Mouse (Mus musculus) ovary, adult 18-20 months (tissue): ENCODE results near the gene Creb3.
"Not testable (repeated sequence)": the region's sequence is repeated elsewhere in the genome, so short reads cannot be mapped to it uniquely, and the experiment has no call there.

Experiments used
- DNase-seq: peaks from one replicate; pipeline ENCODE4 v3.0.0; 2022; ENCODE audit warnings: low spot score, mixed read lengths

Gene Creb3

DNA sequence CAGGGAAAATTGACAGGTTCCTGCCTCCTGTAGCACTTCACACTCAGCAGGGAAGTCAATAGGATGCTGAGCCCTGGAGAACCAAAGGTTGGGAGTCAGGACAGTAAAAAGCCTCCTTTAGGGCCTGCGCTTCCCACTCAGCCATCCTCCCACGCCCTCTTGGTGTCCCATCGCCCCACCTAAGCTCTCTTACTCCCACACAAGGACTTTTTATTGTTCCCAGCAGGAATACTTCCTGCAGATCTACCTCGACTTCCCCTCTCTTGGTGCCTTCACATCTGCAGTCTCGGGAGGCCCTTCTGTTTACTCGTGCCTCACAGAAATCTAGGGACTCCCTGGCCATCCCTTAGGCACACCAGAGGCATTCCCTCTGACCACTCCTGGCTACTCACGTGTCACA is 21.3 kb downstream of the Creb3 start:
- DNase-seq, result no peak

DNA sequence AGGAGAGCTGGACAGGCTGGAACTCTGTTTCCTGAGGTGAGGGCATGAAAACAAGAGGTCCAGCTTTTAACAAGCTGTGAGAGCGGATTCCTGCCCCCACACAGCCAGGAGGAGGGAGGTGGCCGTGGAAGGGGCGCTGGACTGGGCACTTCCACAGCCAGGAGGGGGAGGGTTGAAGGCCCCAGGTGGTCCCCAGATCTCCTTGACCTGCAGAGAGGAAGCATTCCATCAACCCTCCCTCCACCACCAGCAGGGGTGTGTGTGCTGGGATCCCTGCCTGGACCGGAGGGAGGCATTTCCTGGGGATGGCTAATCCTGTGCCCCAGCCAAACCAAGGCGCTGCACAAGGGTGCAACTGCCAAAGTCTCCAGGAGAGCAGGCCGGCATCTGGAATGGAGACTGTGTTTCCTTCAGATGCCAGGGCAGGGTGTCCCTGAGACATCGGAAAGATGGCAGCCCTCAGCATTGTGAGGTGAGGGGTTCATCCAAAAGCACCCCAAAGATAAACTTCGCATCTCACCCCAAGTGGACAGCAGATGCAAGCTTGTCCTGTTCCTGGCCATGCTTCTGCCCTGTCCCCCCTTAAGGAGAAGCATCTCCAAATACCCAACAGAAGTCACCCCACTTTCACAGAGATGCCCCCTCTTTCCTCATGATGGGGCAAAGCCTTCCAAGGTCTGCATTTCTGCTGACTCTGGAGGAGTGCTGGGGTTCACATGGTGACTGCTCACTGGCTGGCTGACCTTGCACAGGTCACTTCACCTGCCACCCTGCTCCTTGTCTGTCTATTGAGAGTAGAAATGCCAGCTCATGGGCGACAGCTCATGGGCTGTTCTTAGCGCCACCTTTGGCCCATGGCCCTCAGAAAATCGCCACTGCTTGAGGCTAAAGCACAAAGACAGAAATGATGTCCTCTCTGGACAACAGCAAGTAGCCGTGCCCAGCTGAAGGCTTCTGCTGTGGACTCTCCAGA is 22.6 kb downstream of the Creb3 start, which contains the start of gene Msmp:
Gene Msmp (minus strand): TSS at position 51 of the 973 bp plus-strand sequence.
- no peak for DNase-seq

DNA sequence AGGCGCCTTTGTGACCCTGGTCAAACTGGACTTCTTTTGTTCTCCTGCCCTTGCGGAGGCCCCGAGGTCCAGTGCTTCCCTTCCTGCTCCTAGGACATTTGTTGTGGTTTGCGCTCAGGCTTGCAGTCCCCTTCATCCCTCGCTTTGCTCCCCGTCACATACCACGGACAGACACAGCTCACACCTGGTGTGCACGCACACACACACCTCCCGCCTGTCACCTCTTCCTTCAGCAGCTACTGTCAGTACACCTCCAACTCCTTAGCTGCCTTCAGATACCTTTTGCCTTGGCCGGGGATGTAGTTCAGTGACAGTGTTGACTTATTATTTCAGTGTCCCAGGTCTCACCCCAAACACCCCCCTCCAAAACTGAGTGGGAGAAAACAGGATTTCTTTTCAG is 23.6 kb downstream of the Creb3 start:
- no peak for DNase-seq

DNA sequence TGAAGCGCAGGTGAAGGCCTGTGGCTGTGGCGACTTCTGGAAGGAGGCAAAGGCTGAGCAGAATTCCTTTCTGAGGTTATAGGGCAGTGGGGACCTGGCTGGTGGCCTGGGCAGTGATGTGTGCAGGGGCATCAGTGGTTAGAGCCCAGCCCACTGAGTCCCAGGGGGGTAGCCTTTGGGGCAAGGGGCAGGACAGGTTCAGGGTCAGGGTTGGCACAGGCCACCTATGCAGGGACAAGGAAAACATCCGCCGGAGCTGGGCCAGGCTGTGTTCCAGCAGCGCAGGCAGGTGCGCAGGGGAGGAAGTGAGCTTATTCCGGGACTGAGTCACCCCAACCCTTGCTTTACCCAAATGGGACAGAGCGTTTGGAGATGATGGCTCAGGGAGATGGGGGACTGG is 24.3 kb downstream of the Creb3 start:
- no peak for DNase-seq

DNA sequence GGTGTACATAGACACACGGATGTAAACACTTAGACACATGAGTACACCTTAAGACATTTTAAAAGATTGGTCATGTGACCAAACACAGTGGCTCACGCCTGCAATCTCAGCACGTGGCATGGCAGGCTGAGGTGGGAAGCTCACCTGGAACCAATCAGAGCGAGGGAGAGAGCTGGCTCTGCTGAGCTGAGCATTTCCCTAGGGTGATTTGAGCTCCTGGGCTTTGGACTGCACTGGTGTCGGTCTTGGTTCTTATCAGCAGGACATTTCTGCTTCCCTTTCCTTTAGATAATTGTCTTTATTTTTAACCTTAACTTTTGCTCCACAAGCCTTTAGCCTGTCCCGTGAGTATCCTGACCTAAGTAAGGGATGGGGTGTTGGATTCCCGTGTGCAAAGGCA is 25.5 kb downstream of the Creb3 start:
- no peak for DNase-seq

DNA sequence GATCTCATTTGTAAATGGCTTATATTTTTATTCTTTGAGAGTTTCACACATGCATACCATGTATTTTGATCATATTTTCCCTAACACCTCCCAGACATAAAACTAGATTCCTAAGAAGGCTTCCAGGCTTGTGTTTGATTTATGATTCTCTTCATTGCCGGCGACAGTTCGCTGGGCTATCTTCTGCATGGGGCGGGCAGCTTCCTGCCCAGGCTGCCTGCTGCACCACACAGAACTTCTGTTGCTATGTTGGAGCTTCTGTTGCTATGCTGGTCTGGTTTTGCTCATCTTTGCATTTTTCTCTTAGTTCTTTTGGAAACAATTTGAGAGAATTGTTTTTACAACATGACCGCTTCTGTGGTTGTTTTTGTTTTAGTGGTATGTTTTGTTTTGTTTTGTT is 29.4 kb downstream of the Creb3 start:
- no peak for DNase-seq

DNA sequence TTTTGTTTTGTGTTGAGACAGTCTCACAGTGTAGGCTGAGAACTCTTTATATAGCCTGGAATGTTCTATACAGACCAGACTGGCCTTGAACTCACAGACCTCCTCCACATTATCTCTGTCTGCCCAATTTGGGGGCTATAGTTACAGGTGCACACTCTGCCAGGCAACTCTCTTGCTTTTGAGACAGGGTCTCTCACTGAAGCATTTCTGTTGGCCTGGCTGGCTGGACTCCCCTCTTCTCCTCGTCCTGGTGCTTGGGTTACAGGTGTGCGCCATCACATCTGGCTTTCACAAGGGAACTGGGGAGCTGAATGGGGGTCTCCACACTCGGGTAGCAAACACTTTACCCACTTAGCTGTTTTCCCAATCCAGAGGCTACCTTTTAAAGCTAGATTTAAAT is 29.8 kb downstream of the Creb3 start:
- DNase-seq, result no peak

DNA sequence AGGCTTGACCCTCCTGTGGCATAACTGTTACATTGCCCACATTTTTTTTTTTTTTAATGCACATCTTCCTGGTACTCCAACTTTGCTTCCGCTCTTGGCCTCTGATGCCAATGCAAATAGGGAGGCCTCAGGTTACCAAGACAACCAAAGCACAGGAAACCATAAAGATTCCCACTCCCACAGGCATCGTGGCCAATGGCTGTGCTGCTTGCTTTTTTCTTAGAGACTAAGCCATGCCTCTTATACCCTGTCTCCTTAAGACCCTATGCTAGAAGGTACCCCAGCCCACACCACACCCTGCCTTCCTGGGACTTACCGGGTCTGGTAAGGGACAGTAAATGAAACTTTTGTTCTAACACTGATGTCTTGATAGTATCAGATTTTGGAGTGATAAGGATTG is 31.3 kb downstream of the Creb3 start:
- no peak for DNase-seq

DNA sequence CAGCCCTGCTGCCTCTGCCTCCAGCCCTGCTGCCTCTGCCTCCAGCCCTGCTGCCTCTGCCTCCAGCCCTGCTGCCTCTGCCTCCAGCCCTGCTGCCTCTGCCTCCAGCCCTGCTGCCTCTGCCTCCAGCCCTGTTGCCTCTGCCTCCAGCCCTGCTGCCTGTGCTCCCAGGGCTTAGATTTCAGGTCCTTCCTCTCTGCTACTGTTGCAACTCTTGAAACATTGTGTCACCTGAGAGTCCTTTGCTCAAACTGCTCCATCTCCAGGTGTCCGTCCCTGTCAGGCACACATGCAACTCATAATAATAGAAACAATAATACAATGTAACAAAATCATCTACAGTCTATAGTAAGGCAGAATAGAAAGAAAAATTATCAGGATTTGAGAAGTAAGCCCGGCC is 34.5 kb downstream of the Creb3 start:
- not testable (repeated sequence) for DNase-seq

DNA sequence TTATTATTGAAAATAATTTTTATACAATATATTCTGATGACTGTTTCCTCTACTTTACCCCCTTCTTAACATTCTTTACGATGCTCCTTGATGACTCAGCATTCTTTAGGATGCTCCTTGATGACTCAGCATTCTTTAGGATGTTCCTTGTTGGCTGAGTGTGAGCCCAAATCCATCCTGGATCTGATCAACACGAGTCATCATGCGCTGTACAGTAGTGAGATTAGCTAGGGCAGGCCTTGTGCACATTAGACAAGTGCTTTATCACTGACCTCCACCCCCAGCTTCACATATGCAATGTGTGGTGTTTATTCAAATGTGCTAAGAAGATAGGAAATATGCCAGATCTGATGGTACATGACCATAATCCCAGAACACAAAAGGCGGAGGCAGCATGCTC is 36.1 kb downstream of the Creb3 start:
- DNase-seq, result no peak

DNA sequence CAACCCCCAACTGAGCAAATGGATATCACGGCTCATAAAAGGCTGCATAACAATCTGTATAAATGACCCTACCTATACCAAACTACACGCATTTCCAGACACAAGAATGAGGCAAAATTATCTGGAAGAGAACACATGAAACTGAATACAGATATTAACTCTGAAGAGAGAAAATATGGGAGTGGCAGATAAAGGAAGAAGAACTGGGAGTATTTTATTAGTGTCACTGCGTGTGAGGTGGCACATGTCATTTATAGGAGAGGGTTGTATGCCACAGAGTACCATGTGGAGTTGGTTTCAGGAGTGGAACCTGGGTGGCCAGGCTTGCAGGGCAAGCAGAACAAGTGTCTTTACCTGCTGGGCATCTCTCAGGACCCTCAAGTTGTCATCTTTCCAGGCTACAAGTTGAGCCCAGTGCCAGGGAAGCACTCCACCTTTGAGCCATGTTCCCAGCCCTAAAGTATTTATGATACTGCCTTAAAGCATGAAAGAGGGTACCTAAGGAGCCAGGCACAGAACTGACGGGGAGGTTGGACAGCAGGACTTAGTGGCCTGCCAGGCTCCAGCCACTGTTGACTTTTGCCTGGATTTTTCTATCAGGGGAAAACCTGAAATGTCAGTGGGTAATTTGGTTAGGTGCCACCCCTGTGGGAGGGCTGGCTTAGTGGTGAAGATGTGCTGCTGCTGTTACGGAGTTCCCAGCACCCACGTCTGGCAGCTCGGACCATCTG is 36.7 kb downstream of the Creb3 start:
- no peak for DNase-seq

DNA sequence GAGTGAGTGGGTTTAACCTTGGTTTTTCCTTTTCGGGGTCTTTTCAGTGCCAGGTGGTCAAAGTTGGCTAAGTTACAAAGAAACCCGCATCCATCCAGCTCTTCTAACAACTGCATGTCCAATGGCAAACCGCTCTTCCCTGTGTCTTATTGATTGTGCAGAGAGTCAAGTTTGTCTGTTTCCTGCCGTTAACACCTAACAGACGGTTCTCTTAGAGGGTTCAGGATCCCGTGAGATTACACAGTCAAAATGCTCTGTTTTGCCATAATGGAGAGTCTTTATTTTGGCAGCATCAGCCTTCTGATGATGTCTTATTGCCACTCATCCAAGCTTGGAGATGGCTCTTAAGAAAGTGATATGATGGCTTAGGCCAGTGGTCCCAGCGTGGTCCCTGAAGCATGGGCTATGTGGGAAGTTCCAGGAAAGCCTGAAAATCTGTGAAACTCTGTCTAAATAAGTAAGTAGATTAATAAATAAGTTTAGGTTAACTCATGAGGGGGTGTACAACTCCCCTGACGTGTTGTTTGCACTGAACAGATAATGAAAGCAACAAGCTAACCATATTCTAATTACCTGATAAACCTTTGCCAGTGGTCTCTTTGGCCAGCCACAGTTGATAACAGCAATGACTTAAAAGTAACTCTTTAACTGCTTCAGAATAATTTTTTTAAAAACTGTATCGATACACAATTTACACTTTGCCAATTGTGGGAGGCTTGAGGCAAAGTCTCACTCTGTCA is 38.2 kb downstream of the Creb3 start:
- no peak for DNase-seq

DNA sequence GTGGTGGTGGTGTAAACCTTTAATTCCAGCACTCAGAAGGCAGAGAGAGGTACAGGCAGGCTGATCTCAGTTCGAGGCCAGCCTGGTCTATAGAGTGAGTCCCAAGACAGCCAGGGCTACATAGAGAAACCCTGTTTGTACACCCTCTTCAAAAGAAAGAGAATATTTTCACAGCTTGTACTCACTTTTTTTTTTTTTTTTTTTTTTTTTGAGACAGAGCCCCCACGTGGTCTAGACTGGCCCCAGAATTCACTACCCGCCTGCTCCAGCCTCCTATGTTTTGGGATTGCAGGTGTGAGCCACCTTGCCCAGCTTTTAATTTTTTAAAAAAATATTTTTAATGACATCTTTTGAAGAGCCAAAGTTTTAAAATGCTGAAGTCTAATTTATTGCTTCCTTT is 42.0 kb downstream of the Creb3 start:
- no peak for DNase-seq

DNA sequence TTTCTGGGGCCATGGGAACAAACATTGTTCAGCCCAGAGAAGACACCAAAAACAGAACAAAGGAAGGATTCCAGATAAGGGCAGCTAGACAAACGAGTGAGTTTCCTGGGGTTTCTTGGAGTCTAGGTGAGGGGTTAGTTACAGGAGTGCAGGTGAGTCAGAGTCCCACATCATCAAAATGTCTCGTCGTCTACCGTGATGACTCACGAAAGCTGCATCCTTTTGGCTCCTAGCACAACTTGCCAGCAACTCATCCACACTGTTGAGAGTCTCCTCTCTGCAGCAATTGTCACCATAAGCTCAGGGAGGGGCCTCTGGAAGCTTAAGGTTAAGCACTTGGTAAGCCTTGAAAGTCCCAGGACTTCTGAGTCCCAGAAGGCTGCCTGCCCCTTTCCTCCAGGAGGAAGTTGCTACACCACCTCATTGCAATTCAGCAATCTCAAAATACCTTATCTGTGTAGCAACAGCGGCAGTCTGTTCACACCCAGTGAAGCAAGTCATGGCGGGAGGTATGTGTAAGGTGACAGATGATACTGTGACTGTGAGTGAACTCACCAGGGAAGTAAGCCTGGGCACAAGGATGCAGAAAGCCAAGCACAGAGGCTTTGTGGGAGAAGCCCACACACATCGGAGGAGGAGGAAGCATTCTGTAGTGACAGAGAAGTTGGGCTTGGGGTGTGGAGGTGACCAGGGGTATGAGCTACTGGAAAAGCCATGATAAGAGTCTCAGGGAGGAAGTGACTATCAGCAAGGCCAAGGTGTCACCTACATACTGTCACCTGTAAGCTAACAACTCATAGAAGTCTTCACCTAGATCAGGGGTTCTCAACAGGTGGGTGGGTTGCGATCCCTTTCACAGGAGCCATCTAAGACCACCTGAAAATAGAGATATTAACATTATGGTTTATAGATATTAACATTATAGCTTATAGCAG is 42.9 kb downstream of the Creb3 start:
- no peak for DNase-seq

DNA sequence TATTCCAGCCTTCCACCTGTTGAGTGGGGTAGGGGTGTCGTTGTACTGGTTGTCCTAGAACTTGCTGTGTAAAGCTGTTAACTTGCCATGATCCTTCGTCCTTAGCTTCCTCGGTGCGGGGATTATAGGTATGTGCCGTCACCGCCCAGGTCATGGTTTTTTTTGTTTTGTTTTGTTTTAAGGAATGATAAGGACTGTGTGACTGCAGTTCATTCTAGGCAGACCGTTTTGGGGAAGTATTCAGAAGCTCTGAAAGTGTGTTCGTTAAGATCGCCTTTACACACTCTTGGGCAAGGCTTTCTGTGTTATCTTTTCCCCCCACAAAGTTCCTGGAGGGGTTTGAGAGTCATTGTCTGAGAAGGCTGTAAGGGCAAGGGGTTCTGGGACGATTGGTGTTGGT is 50.4 kb downstream of the Creb3 start:
- no peak for DNase-seq

DNA sequence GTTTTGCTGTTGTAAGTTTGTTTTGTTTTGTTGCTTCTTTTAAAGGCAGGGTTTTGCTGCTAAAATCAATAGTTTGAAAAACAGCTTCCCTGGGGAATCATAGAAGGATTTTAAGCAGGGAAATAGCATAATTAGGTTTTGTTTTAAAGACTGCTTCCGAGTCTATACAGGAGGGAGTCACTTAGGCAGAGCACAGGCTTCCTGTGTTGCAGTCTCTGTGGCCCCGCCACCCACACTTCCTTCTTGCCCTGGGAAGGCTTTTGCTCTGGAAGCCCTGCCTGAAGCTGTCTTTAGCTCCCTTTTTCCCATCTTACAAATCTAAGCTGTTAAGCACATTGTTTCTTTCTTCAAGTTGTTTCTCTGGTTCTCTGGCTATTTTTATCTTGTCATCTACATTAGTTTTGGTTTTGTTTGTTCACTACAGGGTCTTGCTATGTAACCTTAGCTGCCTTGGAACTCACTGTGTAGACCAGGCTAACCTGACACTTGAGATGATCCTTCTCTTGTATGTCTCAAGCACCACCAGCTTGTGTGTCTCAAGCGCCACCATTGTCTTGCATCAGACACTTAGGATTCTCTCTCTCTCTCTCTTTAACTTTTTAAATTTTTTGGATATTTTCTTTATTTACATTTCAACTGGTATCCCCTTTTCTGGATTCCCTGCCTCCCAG is 51.1 kb downstream of the Creb3 start:
- no peak for DNase-seq
